Mouse (Mus musculus) heart, embryonic 16.5 days (tissue): ENCODE measurements around the gene Lztr1. TPM values are rescaled to one million over a fixed set of nuclear protein-coding genes. Genes with fewer than 3 reads are reported as not detected.

ENCODE experiments used
- ATAC-seq: fragments of 200-750 bp; cut with Nextera tagmentation; replicated peaks from 2 replicates; pipeline ENCODE4 v1.8.0; 2017; ENCODE audit warnings: moderate number of reproducible peaks; ENCODE audit not compliant: insufficient read depth, low FRiP score; ENCODE audit errors: extremely low read depth
- H3K27ac ChIP-seq: fragments of 300-500 bp; sonication (generic); 2 replicates; pipeline ENCODE4 v1.5.1; 2014; ENCODE audit warnings: mild to moderate bottlenecking, low read length, control low read depth, moderate library complexity
- H3K27me3 ChIP-seq: fragments of 300-500 bp; sonication (generic); 2 replicates; pipeline ENCODE4 v1.6.1; 2014; ENCODE audit warnings: low read length, mixed read lengths; ENCODE audit not compliant: control insufficient read depth, insufficient read depth
- H3K36me3 ChIP-seq: fragments of 300-500 bp; sonication (generic); 2 replicates; pipeline ENCODE4 v1.6.1; 2014; ENCODE audit not compliant: control insufficient read depth, insufficient read depth
- H3K4me1 ChIP-seq: fragments of 300-500 bp; sonication (generic); 2 replicates; pipeline ENCODE4 v1.6.1; 2014; ENCODE audit warnings: low read length, mixed read lengths; ENCODE audit not compliant: control insufficient read depth, insufficient read depth
- H3K4me2 ChIP-seq: fragments of 300-500 bp; sonication (generic); 2 replicates; pipeline ENCODE4 v1.6.1; 2014; ENCODE audit warnings: low read depth, mild to moderate bottlenecking, control low read depth, low read length
- H3K4me3 ChIP-seq: fragments of 300-500 bp; sonication (generic); 2 replicates; pipeline ENCODE4 v1.5.1; 2014; ENCODE audit warnings: mild to moderate bottlenecking, control low read depth, low read length
- H3K9ac ChIP-seq: fragments of 300-500 bp; sonication (generic); 2 replicates; pipeline ENCODE4 v1.6.1; 2014; ENCODE audit warnings: low read length, control low read depth
- H3K9me3 ChIP-seq: fragments of 300-500 bp; sonication (generic); replicated peaks from 2 replicates; pipeline ENCODE4 v1.6.1; 2016; ENCODE audit warnings: low read length; ENCODE audit not compliant: control insufficient read depth
- WGBS: fragments of 180-500 bp; shearing (Covaris S2); extraction: QIAGEN DNeasy Blood & Tissue Kit; methylation state at CpG from one replicate; pipeline ENCODE4 v1.1.7; 2014; 5-methylcytosine and 5-hydroxymethylcytosine counted together
- polyA plus RNA-seq: library from polyadenylated mRNA; unstranded; fragments of >200 nt; fragmentation: Nextera tagmentation; extraction: Ambion mirVana; gene quantifications from 2 replicates; pipeline ENCODE4 v1.2.1, GENCODE M21; 2015

The Lztr1 gene
- 51.8 and 59.2 TPM in 2 replicates for polyA plus RNA-seq

DNA sequence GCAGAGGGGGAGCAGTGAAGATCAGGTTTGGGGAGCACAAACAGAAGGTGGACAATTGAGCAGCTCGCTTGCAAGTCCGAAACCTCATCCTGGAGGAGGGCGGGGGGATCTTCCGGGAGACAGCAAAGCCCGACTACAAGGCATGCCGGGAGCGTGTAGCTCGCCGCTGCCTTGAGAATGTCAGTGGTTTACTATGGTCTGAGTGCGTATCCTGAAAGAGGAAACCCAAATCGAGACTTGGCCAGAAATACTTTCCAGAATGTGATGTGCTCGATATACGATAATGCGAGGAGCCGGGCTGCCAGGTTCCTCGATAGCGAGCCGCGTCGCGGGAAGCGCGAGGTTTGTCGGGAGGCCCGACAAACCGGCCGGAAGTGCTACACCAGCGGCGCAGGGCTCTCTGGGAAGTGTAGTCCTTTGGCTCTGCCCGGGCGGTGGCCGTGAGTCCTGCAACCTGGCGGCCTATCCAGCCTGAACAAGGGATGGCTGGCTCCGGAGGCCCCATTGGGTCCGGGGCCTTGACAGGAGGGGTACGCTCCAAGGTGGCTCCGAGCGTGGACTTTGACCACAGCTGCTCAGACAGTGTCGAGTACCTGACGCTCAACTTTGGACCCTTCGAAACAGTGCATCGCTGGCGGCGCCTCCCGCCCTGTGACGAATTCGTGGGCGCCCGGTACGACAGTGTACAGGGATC is at the start of gene Lztr1:
Lztr1 (plus strand) TSS at position 143 of the 694 bp plus-strand sequence.
- H3K27ac ChIP-seq, result peak within 1 kb of the TSS; percentile 97
- ATAC-seq, result peak; percentile 95
- WGBS, result 0% methylated on average over 50 of the region's 50 CpGs
- H3K9me3 ChIP-seq, result no peaks in the 10 kb centered on the region
- peaks cover 12% of the 10 kb centered on the region for H3K4me1 ChIP-seq
- H3K36me3 ChIP-seq, result peaks cover 13% of the 10 kb centered on the region
- H3K4me2 ChIP-seq, result peak within 1 kb of the TSS; percentile 85
- 0 out of 2 replicates have a peak, but pooled peaks cover 3% of the 10 kb centered on the region for H3K27me3 ChIP-seq
- peak within 1 kb of the TSS; percentile 86 for H3K4me3 ChIP-seq
- peak within 1 kb of the TSS; percentile 92 for H3K9ac ChIP-seq

DNA sequence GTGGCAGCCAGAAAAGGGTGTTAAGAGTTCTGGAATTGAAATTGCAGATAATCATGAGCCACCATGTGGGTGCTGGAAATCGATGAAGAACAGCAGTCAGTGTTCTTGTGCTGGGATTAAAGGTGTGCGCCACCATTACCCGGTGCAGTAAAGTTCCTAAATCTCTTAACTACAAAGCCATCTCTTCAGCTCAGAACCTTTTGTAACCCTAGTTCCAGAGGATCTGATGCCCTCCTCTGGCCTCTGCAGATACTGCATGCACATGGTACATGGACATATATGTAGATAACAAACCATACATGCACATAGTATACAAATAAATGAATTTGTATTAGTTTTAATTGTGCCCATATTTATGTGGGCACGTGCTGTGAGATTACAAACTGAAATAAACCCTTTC is 48.2 kb upstream of the Lztr1 start:
- Histone ChIP-seq H3K27ac (no peak overlapping the region), H3K36me3 (peaks cover 10% of the 10 kb centered on the region; the same call in 1 of the 2 replicates), H3K9ac (no peak overlapping the region), H3K4me3 (no peak overlapping the region), H3K4me2 (no peak overlapping the region), H3K27me3 (no peaks in the 10 kb centered on the region), H3K4me1 (peaks cover 9% of the 10 kb centered on the region), H3K9me3 (no peaks in the 10 kb centered on the region)
- ATAC-seq, result no peak
- 90% methylated on average over 4 of the region's 4 CpGs for WGBS

DNA sequence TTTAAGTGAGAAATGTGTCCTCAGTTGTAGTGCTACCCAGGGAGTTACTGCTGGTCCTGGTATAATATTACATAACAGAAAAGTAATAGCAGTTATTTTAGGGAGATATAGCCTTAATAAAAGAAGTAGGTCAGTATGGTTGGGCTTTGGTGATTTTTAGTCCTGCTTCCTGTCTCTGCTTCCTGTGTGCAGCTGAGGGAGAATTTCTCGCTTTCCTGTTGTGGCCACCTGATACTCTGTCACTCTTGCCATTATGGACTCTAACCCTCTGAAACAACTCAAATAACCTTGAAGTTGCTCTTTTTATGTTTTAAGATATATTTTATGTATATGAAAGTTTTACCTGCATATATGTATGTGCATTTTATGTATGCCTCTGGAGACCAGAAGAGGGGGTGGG is 46.9 kb upstream of the Lztr1 start:
- no peak overlapping the region for H3K4me3 ChIP-seq
- WGBS, result 78% methylated on average over 1 of the region's 1 CpGs
- H3K36me3 ChIP-seq, result peaks cover 6% of the 10 kb centered on the region; the same call in 1 of the 2 replicates
- H3K4me1 ChIP-seq, result peaks cover 2% of the 10 kb centered on the region
- no peak overlapping the region for H3K27ac ChIP-seq
- H3K27me3 ChIP-seq, result no peaks in the 10 kb centered on the region
- no peak overlapping the region for H3K4me2 ChIP-seq
- no peak overlapping the region for H3K9ac ChIP-seq
- H3K9me3 ChIP-seq, result no peaks in the 10 kb centered on the region
- ATAC-seq, result no peak

DNA sequence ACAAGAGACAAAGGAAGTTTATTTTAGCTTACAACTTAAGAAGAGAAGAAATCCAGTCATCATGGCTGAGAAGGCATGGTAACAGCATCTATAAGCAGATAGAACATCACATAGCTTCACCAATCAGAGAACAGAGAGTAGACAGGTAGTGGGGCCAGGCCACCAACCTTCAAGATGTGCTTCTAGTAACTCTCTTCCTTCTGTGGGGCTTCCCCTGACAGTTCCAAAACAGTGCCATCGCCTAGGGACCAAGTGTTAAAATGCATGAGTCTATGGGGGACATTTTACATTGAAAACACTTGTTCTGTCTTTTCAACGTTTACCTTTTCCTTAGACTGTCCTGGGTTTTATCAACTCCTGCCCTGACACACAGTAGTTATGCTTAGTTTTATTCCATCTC is 45.3 kb upstream of the Lztr1 start:
- no peak overlapping the region for H3K9ac ChIP-seq
- H3K9me3 ChIP-seq, result no peaks in the 10 kb centered on the region
- ATAC-seq, result no peak

DNA sequence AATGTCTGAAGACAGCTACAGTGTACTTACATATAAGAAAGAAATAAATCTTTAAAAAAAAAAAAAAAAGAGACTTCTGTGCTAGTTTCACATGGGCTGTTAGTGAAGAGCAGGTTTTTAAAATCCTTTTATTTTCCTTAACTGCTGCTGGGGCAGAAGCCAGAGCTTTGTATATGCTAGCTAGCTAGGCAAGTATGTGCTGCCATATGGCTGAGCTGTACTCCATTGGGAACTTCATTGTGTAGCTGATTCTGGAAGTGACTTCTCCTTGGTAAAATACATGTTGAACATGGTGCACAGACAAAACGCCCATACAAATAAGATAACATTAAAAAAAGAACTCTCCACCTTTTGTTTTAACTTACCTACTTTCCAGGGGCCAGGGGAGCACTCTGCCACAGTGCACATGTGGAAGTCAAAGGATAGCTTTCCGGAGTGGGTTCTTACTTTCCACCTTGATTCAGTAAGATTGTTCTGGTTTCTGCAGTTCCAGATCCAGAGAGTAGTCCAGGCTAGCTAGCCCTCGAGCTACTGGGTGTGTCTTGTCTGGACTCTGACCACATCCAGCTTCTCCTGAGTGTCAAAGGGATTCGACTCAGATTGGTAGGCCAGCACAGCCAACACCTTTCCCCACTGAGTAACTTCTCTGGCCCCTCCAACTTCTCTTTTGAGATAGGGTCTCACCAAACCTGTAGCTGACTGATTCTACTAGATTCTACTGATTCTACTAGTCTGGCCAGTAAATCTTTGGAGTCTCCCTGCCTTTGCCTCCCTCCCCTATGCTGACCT is 41.4 kb upstream of the Lztr1 start:
- Histone ChIP-seq H3K9me3 (no peaks in the 10 kb centered on the region), H3K36me3 (peaks cover 11% of the 10 kb centered on the region), H3K27ac (no peak overlapping the region), H3K4me3 (no peak overlapping the region), H3K9ac (no peak overlapping the region), H3K4me2 (no peak overlapping the region), H3K27me3 (no peaks in the 10 kb centered on the region), H3K4me1 (peaks cover 4% of the 10 kb centered on the region)
- WGBS, result 78% methylated on average over 4 of the region's 4 CpGs
- ATAC-seq, result no peak

More for the DNA sequence above, 45.3 kb upstream of the Lztr1 start:
- WGBS, result 85% methylated on average over 2 of the region's 2 CpGs
- Histone ChIP-seq H3K27ac (no peak overlapping the region), H3K4me1 (peaks cover 2% of the 10 kb centered on the region), H3K36me3 (peaks cover 3% of the 10 kb centered on the region; the same call in 1 of the 2 replicates), H3K4me3 (no peak overlapping the region), H3K4me2 (no peak overlapping the region), H3K27me3 (no peaks in the 10 kb centered on the region)

DNA sequence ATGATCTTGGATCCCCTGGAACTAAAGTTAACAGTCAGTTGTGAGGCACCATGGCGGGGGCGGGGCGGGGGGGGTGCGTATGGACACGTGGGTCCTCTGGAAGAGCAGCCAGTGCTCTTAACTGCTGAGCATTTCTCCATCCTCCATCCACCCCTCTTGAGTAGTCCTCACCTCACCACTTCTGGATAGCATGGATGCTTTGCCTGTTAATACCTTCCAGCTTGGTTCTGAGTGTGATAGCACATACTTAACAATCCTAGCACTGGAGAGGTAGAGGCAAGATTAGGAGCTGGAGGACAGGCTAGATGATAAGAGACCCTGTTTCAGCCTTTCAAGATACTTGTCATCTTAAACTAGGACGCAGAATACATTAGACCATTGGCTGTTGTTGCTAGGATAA is 36.0 kb upstream of the Lztr1 start:
- 68% methylated on average over 6 of the region's 6 CpGs for WGBS
- H3K9me3 ChIP-seq, result no peaks in the 10 kb centered on the region
- H3K4me3 ChIP-seq, result no peak overlapping the region
- H3K4me1 ChIP-seq, result peaks cover 7% of the 10 kb centered on the region; the same call in 1 of the 2 replicates
- peak; percentile 31; the same call in 1 of the 2 replicates for ATAC-seq
- H3K9ac ChIP-seq, result no peak overlapping the region
- H3K27ac ChIP-seq, result no peak overlapping the region
- H3K4me2 ChIP-seq, result no peak overlapping the region
- H3K36me3 ChIP-seq, result peaks cover 11% of the 10 kb centered on the region
- H3K27me3 ChIP-seq, result no peaks in the 10 kb centered on the region

DNA sequence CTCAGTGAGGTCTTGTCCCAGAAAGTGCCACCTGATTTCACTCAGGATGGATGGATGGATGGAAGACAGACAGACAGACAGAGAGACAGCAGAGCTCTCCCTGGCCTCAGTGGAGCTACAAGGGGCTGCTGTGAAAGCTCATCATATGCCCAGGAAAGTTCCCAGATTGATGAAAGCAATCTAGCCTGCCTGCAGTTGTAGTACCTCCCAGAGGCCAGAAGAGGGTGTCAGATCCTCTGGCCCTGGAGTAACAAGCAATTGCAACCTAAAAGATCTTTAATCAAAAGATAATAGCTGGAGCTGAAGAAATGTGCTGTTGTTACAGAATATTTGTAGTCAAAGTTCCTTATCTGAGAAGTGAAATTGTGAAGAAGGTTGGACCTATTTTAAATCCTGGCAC is 34.4 kb upstream of the Lztr1 start:
- H3K27me3 ChIP-seq, result no peaks in the 10 kb centered on the region
- no peak overlapping the region for H3K4me3 ChIP-seq
- H3K9ac ChIP-seq, result no peak overlapping the region
- no peaks in the 10 kb centered on the region for H3K9me3 ChIP-seq
- H3K4me1 ChIP-seq, result peaks cover 7% of the 10 kb centered on the region; the same call in 1 of the 2 replicates
- no peak overlapping the region for H3K4me2 ChIP-seq
- ATAC-seq, result no peak
- H3K36me3 ChIP-seq, result peaks cover 7% of the 10 kb centered on the region
- H3K27ac ChIP-seq, result no peak overlapping the region

DNA sequence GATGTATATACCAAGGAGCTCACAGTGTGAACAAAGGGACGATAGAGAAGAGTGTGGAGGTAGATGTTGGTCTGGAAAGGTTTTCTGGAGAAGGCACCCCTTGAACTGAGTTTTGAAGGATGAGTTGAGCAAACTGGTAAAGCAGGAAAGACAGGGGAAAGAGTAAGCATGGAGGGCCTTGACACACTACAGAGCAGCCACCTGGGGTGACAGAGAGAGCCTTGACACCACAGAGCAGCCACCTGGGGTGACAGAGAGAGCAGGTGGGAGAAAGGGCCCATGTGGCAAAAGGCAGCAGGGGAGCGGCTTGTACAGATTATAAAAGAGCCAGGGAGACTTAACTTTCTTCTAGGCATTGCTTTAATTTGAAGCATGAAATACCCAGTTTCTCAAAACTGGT is 33.7 kb upstream of the Lztr1 start:
- H3K36me3 ChIP-seq, result peaks cover 4% of the 10 kb centered on the region

DNA sequence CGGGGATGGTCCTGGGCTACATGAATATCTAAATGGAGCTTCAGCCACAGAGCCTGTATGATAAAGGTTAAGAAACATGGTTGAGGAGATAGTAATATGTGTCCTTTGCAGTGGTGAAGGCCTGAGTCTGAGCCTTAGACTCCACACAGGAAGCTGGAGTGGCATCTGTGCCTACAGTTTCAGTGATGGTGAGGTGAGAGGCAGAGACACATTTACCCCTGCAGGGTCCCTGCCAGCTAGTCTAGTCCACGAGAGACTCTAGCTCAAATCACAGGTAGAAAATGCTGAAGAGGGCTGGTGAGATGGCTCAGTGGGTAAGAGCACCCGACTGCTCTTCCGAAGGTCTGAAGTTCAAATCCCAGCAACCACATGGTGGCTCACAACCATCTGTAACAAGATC is 33.2 kb upstream of the Lztr1 start:
- Histone ChIP-seq H3K4me2 (no peak overlapping the region), H3K9me3 (no peaks in the 10 kb centered on the region), H3K36me3 (peaks cover under 1% of the 10 kb centered on the region), H3K4me3 (no peak overlapping the region), H3K27me3 (no peaks in the 10 kb centered on the region), H3K4me1 (peaks cover 7% of the 10 kb centered on the region; the same call in 1 of the 2 replicates), H3K27ac (no peak overlapping the region), H3K9ac (no peak overlapping the region)
- 84% methylated on average over 4 of the region's 4 CpGs for WGBS
- no peak for ATAC-seq

More for the DNA sequence above, 33.7 kb upstream of the Lztr1 start:
- Histone ChIP-seq H3K9me3 (no peaks in the 10 kb centered on the region), H3K9ac (no peak overlapping the region), H3K27me3 (no peaks in the 10 kb centered on the region), H3K27ac (no peak overlapping the region), H3K4me2 (no peak overlapping the region), H3K4me3 (no peak overlapping the region), H3K4me1 (peaks cover 7% of the 10 kb centered on the region; the same call in 1 of the 2 replicates)
- ATAC-seq, result no peak
- WGBS, result 77% methylated on average over 2 of the region's 2 CpGs
